Mouse (Mus musculus): Measurements from ENCODE around the gene Fam155a. TPM values are rescaled to one million over a fixed set of nuclear protein-coding genes. Genes with fewer than 3 reads are reported as not detected.
"Not testable (repeated sequence)": the region's sequence is repeated elsewhere in the genome, so short reads cannot be mapped to it uniquely, and the experiment has no call there.

The Fam155a gene
- total RNA-seq, 2 experiments from 2014 or later = not detected

DNA sequence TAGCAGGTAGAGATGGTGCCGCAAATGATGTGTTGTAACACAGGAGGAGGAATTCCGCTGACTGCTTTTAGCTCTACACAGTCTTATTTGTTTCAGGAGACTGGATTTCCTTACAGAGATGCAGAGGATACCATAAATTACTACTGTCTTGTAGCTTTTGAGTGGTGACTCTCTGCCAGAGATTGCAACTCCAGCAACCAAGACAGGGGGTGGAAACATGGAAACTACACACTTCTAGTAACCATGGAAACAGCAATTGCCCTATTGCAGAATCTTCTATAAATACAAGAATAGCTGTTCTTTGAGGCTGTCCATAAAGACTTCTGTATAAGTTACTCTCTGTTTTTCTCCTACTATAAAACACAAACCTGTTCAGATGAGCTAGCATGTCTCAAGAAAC is 76.2 kb downstream of the Fam155a start:
- no peak for DNase-seq
- intact Hi-C loops (cut with DNase I) = no loop called here

DNA sequence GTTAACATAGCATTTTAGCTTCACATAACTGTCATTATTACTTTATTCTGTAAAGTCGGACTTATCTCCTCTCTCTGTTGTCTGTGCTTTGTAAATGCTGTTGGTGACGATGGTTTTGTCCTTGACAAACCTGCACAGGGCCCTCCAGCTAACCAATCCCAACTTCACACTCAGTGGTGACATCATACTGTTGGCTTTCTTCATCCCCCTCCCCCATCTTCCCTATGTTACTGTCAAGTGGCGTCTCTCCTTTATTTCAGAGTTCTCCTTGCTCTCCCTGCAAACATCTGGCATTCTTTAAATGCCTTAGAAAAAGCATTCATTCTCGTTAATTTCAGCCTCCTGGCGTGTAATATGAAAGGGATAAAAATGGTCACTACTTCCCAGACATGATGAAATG is 78.6 kb downstream of the Fam155a start:
- intact Hi-C loops (cut with DNase I) = no loop called here
- no peak for DNase-seq

DNA sequence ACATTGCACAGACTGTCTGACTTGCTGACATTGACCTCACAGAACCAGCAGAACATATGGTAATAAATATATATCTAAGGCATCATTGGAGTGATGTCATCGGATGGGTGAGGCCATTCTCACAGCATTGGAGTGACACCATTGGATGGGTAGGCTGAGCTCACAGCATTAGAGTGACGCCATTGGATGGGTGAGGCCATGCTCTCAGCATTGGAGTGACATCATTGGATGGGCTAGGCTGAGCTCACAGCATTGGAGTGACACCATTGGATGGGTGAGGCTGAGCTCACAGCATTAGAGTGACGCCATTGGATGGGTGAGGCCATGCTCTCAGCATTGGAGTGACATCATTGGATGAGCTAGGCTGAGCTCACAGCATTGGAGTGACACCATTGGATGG is 110.9 kb downstream of the Fam155a start:
- intact Hi-C loops (cut with DNase I); DNase-seq: not testable (repeated sequence)

DNA sequence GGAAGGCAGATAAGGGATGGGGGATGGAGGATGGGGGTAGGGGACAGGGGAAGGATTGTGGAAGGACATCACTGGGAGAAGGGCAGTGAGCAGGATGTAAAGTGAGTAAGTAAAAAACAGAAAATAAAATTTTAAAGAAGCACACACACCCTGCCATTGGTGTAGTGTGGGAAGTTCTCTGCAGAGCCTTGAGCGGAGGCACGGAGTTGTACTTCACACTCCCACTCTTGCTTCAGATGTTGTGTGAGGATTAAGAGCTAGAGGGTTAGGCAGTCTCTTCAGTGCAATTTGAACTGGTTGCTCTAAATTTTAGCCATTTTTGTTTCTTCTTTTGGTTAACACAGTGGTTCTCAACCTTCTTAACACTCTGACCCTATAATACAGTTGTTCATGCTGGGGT is 114.1 kb downstream of the Fam155a start:
- intact Hi-C loops (cut with DNase I) = no loop called here
- no peak for DNase-seq

DNA sequence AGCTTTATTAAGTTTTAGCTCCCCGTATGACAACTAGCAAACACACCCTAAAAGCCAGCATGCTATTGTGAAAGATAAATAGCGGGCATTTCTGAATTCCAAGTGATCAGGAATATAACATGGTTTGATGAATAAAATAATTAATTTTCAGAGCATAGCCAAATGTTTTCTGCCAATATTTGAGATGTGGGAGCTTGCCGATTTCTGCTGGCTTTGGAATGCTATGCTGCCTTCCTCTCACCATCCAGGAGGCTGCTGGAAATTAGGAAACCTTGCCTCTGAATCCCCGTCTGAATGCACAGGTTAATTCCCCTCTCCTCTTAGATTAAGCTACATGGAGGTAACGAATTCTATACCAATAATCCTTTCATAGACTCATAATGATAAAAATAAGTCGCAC is 116.1 kb downstream of the Fam155a start:
- intact Hi-C loops (cut with DNase I) = no loop called here
- no peak for DNase-seq

DNA sequence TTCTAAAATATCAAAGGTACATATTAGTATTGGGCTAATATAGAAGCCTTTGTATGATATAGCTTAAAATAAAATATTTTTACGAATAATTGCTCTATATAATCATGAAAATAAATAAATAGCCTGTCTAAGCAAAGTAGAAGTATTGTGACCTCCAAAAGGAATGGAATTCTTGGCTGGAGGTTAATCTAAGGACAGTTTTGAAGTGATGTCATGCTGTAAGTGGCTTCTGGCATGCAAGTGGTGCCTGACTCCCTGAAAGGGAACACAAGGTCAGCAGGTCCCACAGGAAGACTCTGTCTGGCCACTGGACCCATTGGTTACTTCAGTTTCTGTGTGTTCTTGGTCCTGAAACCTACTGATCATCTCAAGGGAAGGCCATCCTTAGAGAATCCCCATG is 117.3 kb downstream of the Fam155a start:
- no peak for DNase-seq
- intact Hi-C loops (cut with DNase I) = no loop called here

DNA sequence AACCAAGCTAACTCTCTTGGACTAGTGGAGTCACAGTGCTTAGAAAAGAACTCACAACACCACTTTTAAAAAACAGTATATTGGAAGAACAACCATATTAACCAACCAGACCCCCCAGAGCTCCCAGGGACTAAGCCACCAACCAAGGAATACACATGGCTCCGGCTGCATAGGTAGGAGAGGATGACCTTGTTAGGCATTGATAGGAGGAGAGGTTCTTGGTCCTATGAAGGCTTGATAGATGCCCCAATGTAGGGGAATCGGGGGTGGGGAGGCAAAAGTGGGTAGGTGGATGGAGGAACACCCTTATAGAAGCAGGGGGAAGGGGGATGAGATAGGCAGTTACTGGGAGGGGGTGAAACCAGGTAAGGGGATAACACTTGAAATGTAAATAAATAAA is 132.8 kb downstream of the Fam155a start:
- no peak for DNase-seq
- intact Hi-C loops (cut with DNase I) = no loop called here

DNA sequence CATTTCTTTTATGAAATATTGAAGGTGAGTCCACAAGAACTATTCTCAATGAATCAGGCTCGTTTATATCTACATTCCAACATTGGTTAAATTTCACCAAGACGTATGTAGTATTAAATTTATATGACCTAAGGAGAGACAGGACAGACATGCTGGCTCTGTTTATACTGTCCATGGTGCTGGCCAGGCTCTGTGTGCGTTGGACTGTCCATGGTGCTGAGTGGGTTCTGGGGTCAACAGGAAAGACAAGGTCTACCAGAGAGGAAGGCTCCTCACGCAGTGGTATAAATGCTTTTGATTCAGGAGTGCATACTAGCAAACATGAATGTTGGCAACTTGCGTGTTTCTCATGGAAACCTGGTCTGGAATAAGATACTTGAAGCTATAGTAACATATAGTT is 135.7 kb downstream of the Fam155a start:
- intact Hi-C loops (cut with DNase I) = no loop called here

DNA sequence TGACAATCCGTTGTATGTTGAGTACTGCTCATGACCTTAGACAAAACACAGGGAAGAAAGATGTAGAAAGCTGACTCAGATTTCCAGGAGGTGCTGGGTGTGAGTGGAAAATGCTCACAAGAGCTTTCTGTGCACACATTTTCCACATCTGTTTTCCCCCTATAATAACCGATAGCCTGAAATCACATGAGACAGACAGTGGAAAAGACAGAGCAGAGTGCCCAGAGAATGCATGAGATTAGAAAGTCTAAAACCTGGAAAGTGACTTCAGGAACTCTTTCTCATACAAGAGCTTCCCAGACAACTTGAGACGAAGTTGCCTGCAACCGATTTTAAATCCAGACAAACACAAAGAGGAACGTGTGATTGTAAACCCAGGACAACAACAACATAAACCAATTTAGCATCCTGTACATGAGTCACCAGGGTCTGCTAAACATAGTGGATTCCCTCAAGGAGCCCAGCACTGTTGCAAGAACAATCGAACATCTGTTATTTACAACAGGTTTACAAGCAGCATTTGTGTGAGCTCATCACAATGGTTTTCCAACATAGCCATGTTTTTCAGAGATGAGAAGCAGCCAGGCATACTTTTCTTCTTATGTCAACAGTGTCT is 163.8 kb downstream of the Fam155a start:
- no peak for DNase-seq
- intact Hi-C loops (cut with DNase I) = no loop called here

More for the DNA sequence above, 135.7 kb downstream of the Fam155a start:
- DNase-seq = no peak

DNA sequence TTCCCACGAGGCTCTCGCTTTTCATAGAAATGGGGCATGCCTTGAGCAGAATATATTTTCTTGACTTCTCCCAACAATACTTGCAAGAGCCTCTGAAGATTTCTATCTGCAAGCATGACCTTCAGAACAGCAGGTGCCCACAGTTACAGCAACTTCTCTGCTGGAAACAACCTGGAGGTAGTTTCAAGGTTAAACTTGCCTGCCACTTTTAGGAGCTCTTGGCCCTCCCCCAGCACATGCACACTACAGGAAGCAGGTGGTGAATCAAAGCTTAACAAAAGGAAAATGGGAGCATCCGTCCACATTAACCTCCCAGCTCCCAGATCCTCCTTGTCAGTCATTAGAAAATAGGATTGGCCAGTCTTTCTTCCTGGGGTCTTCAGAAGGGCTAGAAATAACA is 175.0 kb downstream of the Fam155a start:
- intact Hi-C loops (cut with DNase I) = no loop called here
- DNase-seq = no peak

DNA sequence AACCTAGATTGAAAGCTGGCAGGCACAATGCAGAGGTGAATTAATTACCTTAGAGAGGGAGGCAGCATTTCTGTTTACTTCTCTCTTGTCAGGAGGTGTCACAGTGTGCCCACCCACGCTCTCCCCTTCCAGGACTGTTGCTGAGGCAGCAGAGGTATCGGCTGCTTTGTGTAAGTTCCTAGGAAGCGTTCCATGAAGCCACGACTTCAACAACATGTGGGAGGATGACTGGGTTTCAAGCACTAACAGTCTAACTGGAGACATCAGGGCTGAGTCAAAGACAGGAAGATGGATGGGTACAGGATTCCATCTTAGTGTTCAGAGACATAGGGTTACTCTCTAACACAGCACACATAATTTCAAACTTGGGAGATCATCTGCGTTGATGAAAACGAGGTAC is 189.1 kb downstream of the Fam155a start:
- DNase-seq = no peak
- intact Hi-C loops (cut with DNase I) = no loop called here

DNA sequence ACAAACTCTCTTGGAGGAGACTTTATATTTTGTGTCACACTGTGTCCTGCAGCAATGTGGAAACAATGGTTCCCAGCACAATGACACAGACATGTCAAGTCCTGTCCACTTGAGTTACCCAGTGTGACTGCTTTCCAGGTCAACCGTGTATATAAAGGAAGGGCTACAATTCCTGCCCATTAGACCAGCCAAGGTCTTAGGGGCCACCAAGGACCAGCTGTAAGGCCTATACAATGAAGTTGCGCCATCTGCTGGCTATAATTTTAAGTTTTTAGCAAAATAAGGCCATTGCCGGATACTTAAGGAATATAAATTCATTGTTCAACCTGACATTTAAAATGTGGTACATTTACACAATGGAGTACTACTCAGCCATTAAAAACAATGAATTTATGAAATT is 190.8 kb downstream of the Fam155a start:
- intact Hi-C loops (cut with DNase I) = no loop called here
- no peak for DNase-seq

DNA sequence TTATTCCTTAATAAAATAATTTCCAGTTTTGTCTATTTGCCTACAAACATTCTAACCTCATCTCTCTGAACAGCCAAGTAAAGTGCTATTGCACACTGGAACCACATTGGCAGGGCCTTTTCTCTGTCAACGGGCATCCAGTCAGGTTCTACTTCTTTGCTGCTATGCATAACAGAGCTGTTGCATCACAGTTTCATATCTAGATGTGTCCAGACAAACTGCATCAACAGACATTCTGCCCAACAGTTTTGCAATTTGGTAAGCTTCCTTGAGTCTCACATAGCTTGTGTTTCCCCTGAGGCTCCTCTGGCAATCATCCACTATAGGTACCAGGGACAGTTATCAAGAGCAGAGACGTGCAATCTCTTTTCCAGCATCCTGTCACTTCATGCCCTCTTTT is 199.0 kb downstream of the Fam155a start:
- intact Hi-C loops (cut with DNase I) = no loop called here
- no peak for DNase-seq

DNA sequence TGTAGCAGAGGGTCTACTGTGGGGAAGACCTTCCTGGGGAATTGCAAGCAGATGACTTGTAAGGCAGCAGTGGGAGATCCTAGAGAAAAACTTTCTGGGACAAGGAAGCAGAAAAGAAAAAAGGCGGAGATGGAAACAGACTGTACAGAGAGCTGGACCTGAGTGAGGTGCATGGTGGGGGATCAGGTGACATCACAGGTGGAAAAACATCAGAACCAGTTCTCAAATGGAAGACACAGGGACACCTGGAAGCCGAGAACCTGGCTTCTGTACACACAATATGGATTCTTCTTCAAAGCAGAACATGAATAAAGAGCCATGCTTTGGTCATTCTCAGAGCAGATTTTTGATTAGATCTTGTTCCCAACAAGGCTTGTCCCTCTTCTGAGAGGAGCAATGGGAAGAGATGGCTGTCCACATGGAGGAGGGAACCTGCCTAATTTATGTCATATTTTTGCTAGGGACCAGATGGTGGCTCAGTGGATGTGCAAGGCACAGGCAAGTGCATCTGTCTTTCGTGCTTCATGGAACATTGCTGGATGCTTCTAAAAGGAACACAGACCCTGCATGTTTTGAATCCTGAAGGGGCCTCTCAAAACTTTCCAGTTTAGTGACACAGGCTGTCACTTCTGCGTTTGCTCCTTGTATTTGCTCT is 201.3 kb downstream of the Fam155a start:
- no peak for DNase-seq
- intact Hi-C loops (cut with DNase I) = no loop called here

DNA sequence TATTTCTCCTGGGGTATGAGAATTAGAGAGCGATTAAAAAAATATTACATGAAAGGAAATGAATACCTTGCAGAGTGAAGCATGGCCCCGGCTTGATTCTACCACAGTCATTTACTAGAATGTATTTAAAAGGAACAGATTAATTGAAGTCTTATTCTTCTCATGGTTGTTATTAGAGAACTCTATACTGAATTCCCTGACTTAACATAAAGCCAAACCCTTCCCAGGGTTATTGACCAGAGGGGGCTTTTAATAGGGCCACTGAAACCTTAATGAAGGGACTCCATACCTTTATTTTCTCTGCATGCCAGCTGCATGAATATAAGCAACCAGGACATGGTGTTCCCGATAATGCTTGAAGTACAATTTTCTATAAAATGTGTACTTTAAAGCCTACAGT is 221.8 kb downstream of the Fam155a start:
- no peak for DNase-seq

DNA sequence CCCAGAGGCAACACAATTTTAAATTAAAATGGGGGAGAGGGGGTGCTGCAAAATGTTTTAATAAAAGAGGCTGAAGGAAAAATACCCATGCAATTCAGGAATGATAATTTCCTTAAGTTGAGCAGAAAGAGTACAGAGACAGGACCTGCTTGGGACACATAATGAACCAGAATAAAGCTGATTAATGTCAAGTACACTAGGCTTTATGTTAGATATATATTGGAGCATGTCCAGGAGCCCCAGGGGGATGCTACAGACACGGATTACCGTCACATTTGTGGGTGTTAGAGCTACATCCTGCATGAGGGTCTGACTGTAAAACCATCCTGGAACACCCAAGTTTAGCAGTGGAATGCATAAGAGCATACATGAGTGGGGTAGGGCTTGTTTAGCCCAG is 223.4 kb downstream of the Fam155a start:
- DNase-seq = no peak
- intact Hi-C loops (cut with DNase I) = no loop called here

More for the DNA sequence above, 221.8 kb downstream of the Fam155a start:
- intact Hi-C loops (cut with DNase I) = no loop called here

DNA sequence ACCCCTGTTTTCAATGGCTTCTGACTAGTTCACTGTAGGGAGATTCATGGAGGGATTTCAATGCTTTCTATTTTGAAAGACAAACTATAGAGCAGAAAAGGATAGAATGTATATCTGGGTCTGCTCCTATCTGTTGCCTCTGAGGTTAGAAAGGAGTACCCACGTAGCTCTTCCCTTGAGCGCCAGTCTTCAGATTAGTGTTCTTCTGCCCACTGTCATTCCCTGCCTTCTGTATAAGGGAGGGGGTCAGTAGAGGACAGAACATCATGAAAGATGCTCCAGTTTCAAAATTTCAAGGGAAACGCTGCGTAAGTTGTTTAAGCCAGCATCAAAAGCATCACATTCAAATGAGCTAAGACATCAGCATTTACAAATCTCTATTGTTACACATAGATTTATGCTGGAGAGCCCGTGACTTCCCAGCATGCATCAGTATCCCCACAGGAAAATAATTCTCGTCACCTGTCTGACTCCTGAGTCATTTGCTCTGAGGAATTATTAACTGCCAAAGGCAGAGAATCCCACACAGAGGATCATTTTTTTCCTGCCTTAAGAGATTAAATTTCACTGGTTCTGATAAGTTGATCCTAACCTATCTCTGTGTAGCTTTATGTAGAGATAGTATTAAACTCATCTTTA is 223.9 kb downstream of the Fam155a start:
- intact Hi-C loops (cut with DNase I) = no loop called here
- DNase-seq = no peak

DNA sequence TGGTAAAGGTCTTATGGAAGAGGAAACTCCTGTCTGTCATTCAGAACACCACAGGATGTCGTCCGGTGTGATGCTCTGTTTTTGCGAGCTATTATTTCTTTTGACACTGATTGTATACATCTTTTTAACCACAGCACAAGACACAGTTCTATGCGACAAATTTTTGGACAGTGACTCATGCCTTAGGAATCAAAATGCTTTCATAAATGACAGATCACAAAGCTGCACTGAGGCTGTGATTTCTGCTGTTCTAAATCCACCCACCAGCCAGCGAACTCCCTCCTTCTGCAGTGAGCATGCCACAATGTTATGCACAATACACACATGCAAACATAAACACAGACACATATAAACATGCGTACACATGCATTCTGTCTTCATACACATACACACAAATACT is 224.5 kb downstream of the Fam155a start:
- intact Hi-C loops (cut with DNase I) = no loop called here
- DNase-seq = no peak

DNA sequence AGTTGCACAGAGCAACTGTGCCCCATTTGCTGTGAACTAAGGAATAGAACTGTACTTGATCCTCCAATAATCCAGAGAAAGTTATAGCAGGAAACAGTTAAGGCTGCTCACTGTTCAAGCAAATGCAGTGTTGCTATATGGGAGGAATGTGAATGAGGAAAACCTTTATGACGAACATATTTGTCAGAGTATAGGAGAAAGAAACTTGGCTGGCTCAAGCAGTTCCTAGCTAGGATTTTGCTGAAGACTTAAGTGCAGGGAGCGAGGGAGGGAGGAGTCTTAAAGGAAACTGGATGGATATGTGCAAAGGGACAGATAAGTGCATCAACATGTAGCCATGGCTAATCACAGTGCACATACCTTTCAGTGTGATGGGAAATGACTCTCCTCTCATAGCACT is 225.3 kb downstream of the Fam155a start:
- DNase-seq = no peak
- intact Hi-C loops (cut with DNase I) = no loop called here

DNA sequence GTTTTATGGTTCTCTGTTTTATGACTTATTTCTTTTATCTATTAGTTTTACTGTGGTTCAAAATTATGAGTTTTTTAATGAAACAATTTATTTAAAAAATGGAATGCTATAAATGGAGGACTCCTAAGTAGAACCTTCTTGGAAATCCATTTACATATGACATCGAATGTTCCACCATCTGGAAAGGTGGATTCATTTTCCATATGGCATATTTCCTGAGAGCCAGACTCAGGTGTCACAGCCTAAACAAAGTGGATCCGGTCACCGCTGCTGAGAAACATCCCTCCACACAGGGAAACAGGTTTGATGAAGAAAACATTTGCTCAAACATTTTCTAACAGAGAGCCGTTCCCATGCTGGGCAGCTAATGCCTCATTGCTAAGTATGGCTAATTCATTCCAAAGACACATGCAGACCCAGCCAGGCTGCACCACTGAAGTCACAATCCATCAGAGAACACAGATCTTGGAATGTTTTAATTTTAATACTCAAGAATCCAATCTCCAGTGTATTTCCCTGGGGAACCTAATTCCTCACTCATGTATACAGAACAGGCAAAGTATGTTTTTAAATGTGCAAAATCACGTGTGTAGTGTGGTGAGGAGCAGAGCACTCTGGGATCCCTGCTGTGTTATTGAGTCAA is 235.1 kb downstream of the Fam155a start:
- no peak for DNase-seq
- intact Hi-C loops (cut with DNase I) = no loop called here

DNA sequence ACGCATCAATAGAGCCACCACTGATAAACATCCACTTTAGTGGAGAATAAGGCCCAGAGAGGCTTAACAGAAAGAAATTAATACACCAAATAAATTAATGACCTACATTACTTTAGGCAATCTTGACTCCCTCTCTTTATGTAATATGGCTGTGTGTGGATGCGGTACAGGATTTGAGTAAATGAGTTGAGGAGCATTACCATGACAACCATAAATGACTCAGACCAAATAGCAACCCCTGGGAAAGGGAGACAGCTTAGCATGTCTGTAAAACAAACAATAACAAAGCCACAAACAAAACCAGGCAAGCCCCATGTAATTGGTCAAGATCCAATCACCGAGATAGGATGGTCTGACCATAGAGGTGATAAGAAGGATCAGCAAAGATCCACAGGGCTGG is 244.4 kb downstream of the Fam155a start:
- DNase-seq = no peak
- intact Hi-C loops (cut with DNase I) = no loop called here

DNA sequence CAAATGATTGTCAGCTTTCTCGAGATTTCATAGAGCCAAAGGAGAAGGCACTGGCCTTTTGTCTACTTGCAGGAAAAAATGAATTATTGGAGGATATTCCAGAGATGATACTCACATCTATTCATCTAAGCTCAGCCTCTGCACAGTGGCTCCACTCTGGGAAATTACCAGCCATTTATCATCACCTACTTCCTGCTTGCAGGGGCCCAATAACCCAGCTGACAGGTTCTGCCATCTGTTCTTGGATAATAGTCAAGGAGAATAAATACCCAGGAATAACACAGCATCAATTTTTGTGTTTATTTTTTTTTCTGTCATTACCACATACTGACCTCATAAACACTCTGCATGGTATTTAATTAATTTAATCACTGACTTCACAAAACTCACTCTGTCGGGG is 249.4 kb downstream of the Fam155a start:
- no peak for DNase-seq
- intact Hi-C loops (cut with DNase I) = no loop called here

All from gastrocnemius, postnatal 36 days (tissue).